Mouse (Mus musculus): ENCODE data around the gene Fbll1.

DNA sequence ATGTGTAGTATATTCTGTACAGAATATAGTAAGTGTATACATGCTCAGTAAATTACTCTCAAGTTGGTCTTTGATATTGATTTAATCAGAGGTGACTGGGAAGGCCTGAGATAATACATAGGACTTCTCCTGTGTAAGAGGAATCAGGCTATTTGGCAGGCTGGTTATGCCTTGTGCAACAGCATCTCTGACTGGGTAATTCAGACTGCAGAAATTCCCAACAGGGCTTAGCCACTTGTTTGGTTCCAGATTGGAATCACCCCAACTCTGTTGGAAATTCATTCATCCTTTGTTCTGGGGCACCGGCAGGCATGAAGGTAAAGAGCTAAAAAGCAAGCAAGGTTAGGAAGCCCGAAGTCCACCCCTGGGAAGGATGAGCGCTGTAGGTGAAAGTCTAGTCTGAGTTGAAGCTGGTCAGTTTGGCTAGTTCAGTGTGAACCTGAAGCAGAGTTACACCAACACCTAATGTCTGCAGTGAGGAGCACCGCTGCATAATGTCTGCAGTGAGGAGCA is 43.7 kb downstream of the Fbll1 start:
- TF ChIP-seq CTCF (conservative IDR thresholded peaks at IDR 0.05; ENCODE audit: insufficient read depth, insufficient read length, low read depth, low read length): no peak
- no peak for TF ChIP-seq POLR2A (IDR thresholded peaks at IDR 0.05; ENCODE audit: low read depth, low read length)

Data from kidney, adult 2 months (tissue).